Mouse (Mus musculus) erythroblast, embryonic 14.5 days (primary cell): ENCODE measurements at regions not wholly inside any gene's neighbourhood (a gene's known extent, or its start where the extent isn't known, plus 50 kb on each side); places are given as distances from the start of the nearest gene placed in this dataset.

Source experiments
- GATA1 ChIP-seq: IDR thresholded peaks from 2 replicates; pipeline ENCODE4 v1.6.1; 2012; ENCODE audit warnings: low read length, inconsistent platforms, mixed read lengths
- TAL1 ChIP-seq: IDR thresholded peaks from 3 replicates; pipeline ENCODE4 v1.6.1; 2012; ENCODE audit warnings: low read length, inconsistent platforms, mixed read lengths

- TF ChIP-seq GATA1 = no peak
- no peak for TF ChIP-seq TAL1
Measured at GRCm38 (mm10) chr5:75846016-75846415, 132.2 kb downstream of the Kdr start.
